Mouse (Mus musculus): ENCODE data around the gene Adam1a. TPM values are rescaled to one million over a fixed set of nuclear protein-coding genes. Genes with fewer than 3 reads are reported as not detected.

Adam1a gene
- polyA plus RNA-seq, 1 experiment, result 2.7 TPM

GRCm38 (mm10) chr5:121546530-121546895, 1.2 kb upstream of the Adam1a start:
- WGBS, result 3% methylated on average over 6 of the region's 6 CpGs
- peak; percentile 71 for TF ChIP-seq CTCF (IDR thresholded peaks at IDR 0.05; ENCODE audit: control insufficient read depth, insufficient read depth, low read length)
- TF ChIP-seq POLR2A (IDR thresholded peaks at IDR 0.05; ENCODE audit: borderline replicate concordance, control insufficient read depth, low read depth, low read length), result no peak
- Histone ChIP-seq H3K4me1 (ENCODE audit: control insufficient read depth, insufficient read depth, low read length) (no peaks in the 10 kb centered on the region; the same call in 1 of the 2 replicates), H3K27ac (ENCODE audit: control insufficient read depth, insufficient read depth, low read depth, low read length, poor library complexity) (0 out of 2 replicates have a peak overlapping the region, but pooled peaks have one; percentile 96), H3K4me3 (replicated peaks; ENCODE audit: control insufficient read depth, low read depth, low read length) (peak overlapping the region; percentile 73)

DNA sequence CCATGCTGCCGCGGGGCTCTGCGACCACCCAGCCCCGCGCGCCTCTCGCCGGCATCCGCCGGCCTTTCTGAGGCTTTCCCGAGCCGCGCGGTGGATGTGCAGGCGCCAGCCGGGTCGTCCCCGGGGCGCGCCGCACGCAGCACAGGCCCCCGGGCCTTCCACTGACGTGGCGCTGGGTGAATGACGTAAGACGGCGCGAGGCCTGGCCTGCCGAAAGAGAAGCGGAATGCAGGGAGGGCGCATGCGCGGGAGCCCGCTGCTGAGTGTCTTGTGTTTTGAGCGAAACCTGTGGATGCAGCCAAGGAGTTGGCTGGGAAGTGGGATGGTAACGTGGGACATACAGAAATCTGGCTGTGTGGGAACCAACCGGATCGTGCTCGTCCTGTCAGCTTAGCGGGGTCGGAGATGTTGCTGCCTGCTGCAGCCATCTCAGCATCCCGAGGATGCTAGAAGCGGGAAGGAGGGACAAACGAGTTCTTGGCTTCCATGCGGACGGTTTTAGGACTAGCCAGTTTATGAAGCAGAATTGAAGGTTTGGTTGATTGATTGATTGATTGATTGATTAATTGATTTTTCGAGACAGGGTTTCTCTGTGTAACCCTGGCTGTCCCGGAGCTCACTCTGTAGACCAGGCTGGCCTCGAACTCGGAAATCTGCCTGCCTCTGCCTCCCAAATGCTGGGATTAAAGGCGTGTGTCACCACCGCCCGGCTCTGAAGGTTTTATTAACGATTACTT, 679 bp upstream of the Adam1a start, which contains the start of gene Mapkapk5:
TSS of gene Mapkapk5 (minus strand) at position 113 of the 737 bp plus-strand sequence.
- under 1% methylated on average over 55 of the region's 55 CpGs for WGBS
- no peaks in the 10 kb centered on the region; the same call in 1 of the 2 replicates for H3K4me1 ChIP-seq (ENCODE audit: control insufficient read depth, insufficient read depth, low read length)

DNA sequence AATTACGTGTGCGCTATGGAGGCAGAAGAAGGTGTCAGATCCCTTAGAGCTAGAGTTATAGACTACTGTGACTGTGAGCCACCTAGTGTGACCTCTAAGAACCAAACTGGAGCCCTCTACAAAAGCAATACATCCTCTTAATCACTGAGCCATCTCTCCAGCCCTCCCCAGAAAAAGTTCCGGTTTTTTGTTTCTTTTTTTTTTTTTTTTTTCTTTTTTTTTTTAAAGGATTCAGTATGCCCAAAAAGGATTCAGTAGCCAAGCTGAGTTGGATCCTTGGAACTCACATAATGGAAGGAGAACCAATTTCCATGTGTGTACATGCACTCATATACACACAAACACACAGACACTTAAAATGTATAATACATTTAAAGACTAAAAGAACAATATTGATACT, 1.9 kb downstream of the Adam1a start:
- no peaks in the 10 kb centered on the region; the same call in 1 of the 2 replicates for H3K4me1 ChIP-seq (ENCODE audit: control insufficient read depth, insufficient read depth, low read length)
- H3K4me3 ChIP-seq (replicated peaks; ENCODE audit: control insufficient read depth, low read depth, low read length), result no peak overlapping the region
- 72% methylated on average over 3 of the region's 3 CpGs for WGBS
- H3K27ac ChIP-seq (ENCODE audit: control insufficient read depth, insufficient read depth, low read depth, low read length, poor library complexity), result no peak overlapping the region
- no peak for TF ChIP-seq POLR2A (IDR thresholded peaks at IDR 0.05; ENCODE audit: borderline replicate concordance, control insufficient read depth, low read depth, low read length)
- no peak for TF ChIP-seq CTCF (IDR thresholded peaks at IDR 0.05; ENCODE audit: control insufficient read depth, insufficient read depth, low read length)

More for the DNA sequence above, 679 bp upstream of the Adam1a start, which contains the start of gene Mapkapk5:
- H3K4me3 ChIP-seq (replicated peaks; ENCODE audit: control insufficient read depth, low read depth, low read length), result peak within 1 kb of the TSS; percentile 73
- peak within 1 kb of the TSS; percentile 96 for H3K27ac ChIP-seq (ENCODE audit: control insufficient read depth, insufficient read depth, low read depth, low read length, poor library complexity)
- TF ChIP-seq CTCF (IDR thresholded peaks at IDR 0.05; ENCODE audit: control insufficient read depth, insufficient read depth, low read length), result no peak
- peak; percentile 51; the same call in 1 of the 2 replicates for TF ChIP-seq POLR2A (IDR thresholded peaks at IDR 0.05; ENCODE audit: borderline replicate concordance, control insufficient read depth, low read depth, low read length)

DNA sequence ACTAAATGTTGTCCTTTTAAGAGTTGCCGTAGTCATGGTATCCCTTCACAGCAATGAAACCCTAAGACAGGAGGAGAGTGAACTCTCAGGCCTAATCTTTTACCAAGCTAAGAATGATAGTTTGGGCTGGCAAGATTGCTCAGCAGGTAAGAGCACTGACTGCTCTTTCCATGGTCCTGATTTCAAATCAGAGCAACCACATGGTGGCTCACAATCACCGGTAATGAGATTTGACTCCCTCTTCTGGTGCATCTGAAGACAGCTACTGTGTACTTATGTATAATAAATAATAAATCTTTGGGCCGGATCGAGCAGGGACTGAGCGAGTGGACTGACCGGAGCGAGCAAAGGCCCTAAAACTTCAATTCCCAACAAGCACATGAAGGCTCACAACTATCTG, 4.0 kb downstream of the Adam1a start:
- no peak overlapping the region for H3K27ac ChIP-seq (ENCODE audit: control insufficient read depth, insufficient read depth, low read depth, low read length, poor library complexity)
- WGBS, result 76% methylated on average over 7 of the region's 7 CpGs
- no peaks in the 10 kb centered on the region; the same call in 1 of the 2 replicates for H3K4me1 ChIP-seq (ENCODE audit: control insufficient read depth, insufficient read depth, low read length)
- TF ChIP-seq POLR2A (IDR thresholded peaks at IDR 0.05; ENCODE audit: borderline replicate concordance, control insufficient read depth, low read depth, low read length), result no peak
- no peak for TF ChIP-seq CTCF (IDR thresholded peaks at IDR 0.05; ENCODE audit: control insufficient read depth, insufficient read depth, low read length)
- no peak overlapping the region for H3K4me3 ChIP-seq (replicated peaks; ENCODE audit: control insufficient read depth, low read depth, low read length)

GRCm38 (mm10) chr5:121540066-121540465, 5.2 kb downstream of the Adam1a start:
- H3K4me1 ChIP-seq (ENCODE audit: control insufficient read depth, insufficient read depth, low read length), result no peaks in the 10 kb centered on the region; the same call in 1 of the 2 replicates
- H3K27ac ChIP-seq (ENCODE audit: control insufficient read depth, insufficient read depth, low read depth, low read length, poor library complexity), result no peak overlapping the region
- WGBS, result 87% methylated on average over 5 of the region's 5 CpGs
- no peak for TF ChIP-seq CTCF (IDR thresholded peaks at IDR 0.05; ENCODE audit: control insufficient read depth, insufficient read depth, low read length)
- TF ChIP-seq POLR2A (IDR thresholded peaks at IDR 0.05; ENCODE audit: borderline replicate concordance, control insufficient read depth, low read depth, low read length), result no peak
- no peak overlapping the region for H3K4me3 ChIP-seq (replicated peaks; ENCODE audit: control insufficient read depth, low read depth, low read length)

GRCm38 (mm10) chr5:121537588-121537987, 7.7 kb downstream of the Adam1a start:
- Histone ChIP-seq H3K27ac (ENCODE audit: control insufficient read depth, insufficient read depth, low read depth, low read length, poor library complexity) (no peak overlapping the region), H3K4me1 (ENCODE audit: control insufficient read depth, insufficient read depth, low read length) (no peaks in the 10 kb centered on the region), H3K4me3 (replicated peaks; ENCODE audit: control insufficient read depth, low read depth, low read length) (no peak overlapping the region)
- no peak for TF ChIP-seq POLR2A (IDR thresholded peaks at IDR 0.05; ENCODE audit: borderline replicate concordance, control insufficient read depth, low read depth, low read length)
- TF ChIP-seq CTCF (IDR thresholded peaks at IDR 0.05; ENCODE audit: control insufficient read depth, insufficient read depth, low read length), result no peak
- 94% methylated on average over 2 of the region's 2 CpGs for WGBS

GRCm38 (mm10) chr5:121536921-121537555, 8.2 kb downstream of the Adam1a start:
- 85% methylated on average over 7 of the region's 7 CpGs for WGBS
- H3K4me1 ChIP-seq (ENCODE audit: control insufficient read depth, insufficient read depth, low read length), result no peaks in the 10 kb centered on the region
- no peak overlapping the region for H3K27ac ChIP-seq (ENCODE audit: control insufficient read depth, insufficient read depth, low read depth, low read length, poor library complexity)

GRCm38 (mm10) chr5:121535116-121535515, 10.2 kb downstream of the Adam1a start:
- TF ChIP-seq POLR2A (IDR thresholded peaks at IDR 0.05; ENCODE audit: borderline replicate concordance, control insufficient read depth, low read depth, low read length) (no peak), CTCF (IDR thresholded peaks at IDR 0.05; ENCODE audit: control insufficient read depth, insufficient read depth, low read length) (no peak)
- H3K4me1 ChIP-seq (ENCODE audit: control insufficient read depth, insufficient read depth, low read length), result no peaks in the 10 kb centered on the region
- WGBS, result 40% methylated on average over 3 of the region's 3 CpGs
- no peak overlapping the region for H3K4me3 ChIP-seq (replicated peaks; ENCODE audit: control insufficient read depth, low read depth, low read length)
- no peak overlapping the region for H3K27ac ChIP-seq (ENCODE audit: control insufficient read depth, insufficient read depth, low read depth, low read length, poor library complexity)

More at GRCm38 (mm10) chr5:121536921-121537555, 8.2 kb downstream of the Adam1a start:
- TF ChIP-seq POLR2A (IDR thresholded peaks at IDR 0.05; ENCODE audit: borderline replicate concordance, control insufficient read depth, low read depth, low read length) (no peak), CTCF (IDR thresholded peaks at IDR 0.05; ENCODE audit: control insufficient read depth, insufficient read depth, low read length) (no peak)
- no peak overlapping the region for H3K4me3 ChIP-seq (replicated peaks; ENCODE audit: control insufficient read depth, low read depth, low read length)

All from bone marrow, adult 2 months (tissue).